Mouse (Mus musculus) G1E (cell line): ENCODE measurements around the gene Jmjd4. TPM values are rescaled to one million over a fixed set of nuclear protein-coding genes. Genes with fewer than 3 reads are reported as not detected.

Experiments
- ATAC-seq: 2 replicates; pipeline ENCODE4 v1.8.0; 2016; ENCODE audit warnings: mild to moderate bottlenecking; ENCODE audit not compliant: insufficient number of reproducible peaks, poor library complexity, low FRiP score, severe bottlenecking; ENCODE audit errors: extremely low read depth
- DNase-seq: peaks from one replicate; pipeline ENCODE4 v3.0.0; 2012; ENCODE audit warnings: low spot score
- H3K27me3 ChIP-seq: 2 replicates; pipeline ENCODE4 v1.6.1; 2012; ENCODE audit warnings: mild to moderate bottlenecking, low read length, inconsistent platforms; ENCODE audit not compliant: insufficient read depth
- H3K36me3 ChIP-seq: replicated peaks from 2 replicates; pipeline ENCODE3; 2012; ENCODE audit warnings: mild to moderate bottlenecking, inconsistent platforms
- H3K4me1 ChIP-seq: 2 replicates; pipeline ENCODE4 v1.6.1; 2012; ENCODE audit warnings: low read depth, low read length, inconsistent platforms, mixed read lengths; ENCODE audit not compliant: insufficient read depth
- H3K4me3 ChIP-seq: 2 replicates; pipeline ENCODE4 v1.5.1; 2012; ENCODE audit warnings: low read depth, mild to moderate bottlenecking, inconsistent platforms, low read length, moderate library complexity, mixed read lengths
- H3K9me3 ChIP-seq: replicated peaks from 2 replicates; pipeline ENCODE4 v1.6.1; 2012; ENCODE audit warnings: inconsistent platforms
- GATA1 ChIP-seq: IDR thresholded peaks from 2 replicates; pipeline ENCODE4 v1.6.1; 2012; ENCODE audit warnings: borderline replicate concordance, low read length, inconsistent platforms, mixed read lengths
- GATA2 ChIP-seq: IDR thresholded peaks from 2 replicates; pipeline ENCODE4 v1.6.1; 2012; ENCODE audit warnings: low read depth, low read length, inconsistent platforms, borderline replicate concordance
- POLR2AphosphoS5 ChIP-seq: IDR thresholded peaks from 2 replicates; pipeline ENCODE4 v1.6.1; 2012; ENCODE audit warnings: low read depth, low read length, inconsistent platforms; ENCODE audit not compliant: insufficient replicate concordance
- TAL1 ChIP-seq: conservative IDR thresholded peaks from 2 replicates; pipeline ENCODE4 v1.6.1; 2012; ENCODE audit warnings: low read depth, low read length, inconsistent platforms, mixed read lengths
- polyA plus RNA-seq: library from polyadenylated mRNA; stranded (reverse); fragments of >175 nt; gene quantifications from 2 replicates; pipeline ENCODE4 v1.2.3, GENCODE M21; 2012
- total RNA-seq, 2 experiments: library from RNA; stranded (forward) in 1 of 2; stranded (reverse) in 1 of 2; fragments of 200-1000 nt in 1 of 2; fragments of >200 nt in 1 of 2; fragmentation: Nextera tagmentation in 1 of 2; gene quantifications; 2 replicates each; pipeline ENCODE4 v1.2.3; 2014 to 2017

The Jmjd4 gene
- total and polyA plus RNA-seq, 3 experiments: 7.4 to 12.9 (median 11.7) TPM

DNA sequence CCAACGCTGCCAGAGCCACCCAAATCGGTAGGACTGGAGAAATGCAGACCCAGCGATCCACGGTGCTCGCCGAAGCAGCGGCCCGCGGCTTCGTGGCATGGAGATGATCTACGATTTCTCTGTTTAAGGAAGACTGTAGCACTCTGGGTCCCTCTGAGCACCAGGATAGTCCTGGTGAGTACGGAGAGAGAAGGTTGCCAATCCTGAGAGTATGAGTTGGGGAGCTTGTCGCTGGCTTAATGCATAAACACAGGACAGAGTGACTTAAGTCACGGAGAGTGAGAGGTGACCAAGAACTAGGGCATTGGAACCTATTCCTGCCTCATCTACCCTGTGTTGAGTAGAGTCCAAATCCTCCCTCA lies 56.8 kb downstream of the Jmjd4 start:
- Histone ChIP-seq H3K27me3 (no peaks in the 10 kb centered on the region), H3K36me3 (peaks cover 83% of the 10 kb centered on the region), H3K4me3 (peak overlapping the region; percentile 86), H3K9me3 (no peaks in the 10 kb centered on the region), H3K4me1 (peaks cover 39% of the 10 kb centered on the region)
- DNase-seq (no peak), ATAC-seq (no peak)
- TF ChIP-seq POLR2AphosphoS5: no peak
- no peak for TF ChIP-seq TAL1
- TF ChIP-seq GATA1: no peak
- TF ChIP-seq GATA2: no peak

Other genes with a start within 250 kb of the Jmjd4 start
- 15.1 and 23.4 TPM in 2 replicates for gene Mrpl55, start 247.6 kb upstream of the Jmjd4 start, total RNA-seq (2014; fragmentation: Nextera tagmentation)
- 38.7 and 40.8 TPM in 2 replicates for gene Mrpl55, start 247.6 kb upstream of the Jmjd4 start, total RNA-seq (2017)
- gene Mrpl55, start 247.6 kb upstream of the Jmjd4 start, polyA plus RNA-seq: 29.5 and 34.8 TPM in 2 replicates
- gene 2310033P09Rik, start 241.7 kb upstream of the Jmjd4 start, total RNA-seq (2014; fragmentation: Nextera tagmentation): 7.1 and 10.7 TPM in 2 replicates
- gene 2310033P09Rik, start 241.7 kb upstream of the Jmjd4 start, total RNA-seq (2017): 6.1 and 9.0 TPM in 2 replicates
- 32.0 and 37.3 TPM in 2 replicates for gene 2310033P09Rik, start 241.7 kb upstream of the Jmjd4 start, polyA plus RNA-seq
- gene Arf1, start 221.8 kb upstream of the Jmjd4 start, total RNA-seq (2014; fragmentation: Nextera tagmentation): 216 and 232 TPM in 2 replicates
- gene Arf1, start 221.8 kb upstream of the Jmjd4 start, total RNA-seq (2017): 308 and 319 TPM in 2 replicates
- 159 and 175 TPM in 2 replicates for gene Arf1, start 221.8 kb upstream of the Jmjd4 start, polyA plus RNA-seq
- gene Wnt3a, start 159.3 kb upstream of the Jmjd4 start, total RNA-seq (2014; fragmentation: Nextera tagmentation): not detected in 2 replicates
- 0.06 TPM in 1 of 2 replicates, not detected in the other for gene Wnt3a, start 159.3 kb upstream of the Jmjd4 start, total RNA-seq (2017)
- gene Wnt3a, start 159.3 kb upstream of the Jmjd4 start, polyA plus RNA-seq: not detected in 2 replicates
- gene Wnt9a, start 143.1 kb upstream of the Jmjd4 start, total RNA-seq (2014; fragmentation: Nextera tagmentation): not detected in 2 replicates
- gene Wnt9a, start 143.1 kb upstream of the Jmjd4 start, total RNA-seq (2017): 0.05 and 0.06 TPM in 2 replicates
- not detected in 2 replicates for gene Wnt9a, start 143.1 kb upstream of the Jmjd4 start, polyA plus RNA-seq
- gene Prss38, start 74.4 kb upstream of the Jmjd4 start, total RNA-seq (2014; fragmentation: Nextera tagmentation): 0.68 TPM in 1 of 2 replicates, not detected in the other
- gene Prss38, start 74.4 kb upstream of the Jmjd4 start, total RNA-seq (2017): not detected in 2 replicates
- gene Prss38, start 74.4 kb upstream of the Jmjd4 start, polyA plus RNA-seq: not detected in 2 replicates
- 27.9 and 29.4 TPM in 2 replicates for gene Snap47, start 1.1 kb downstream of the Jmjd4 start, total RNA-seq (2014; fragmentation: Nextera tagmentation)
- 34.9 and 35.7 TPM in 2 replicates for gene Snap47, start 1.1 kb downstream of the Jmjd4 start, total RNA-seq (2017)
- gene Snap47, start 1.1 kb downstream of the Jmjd4 start, polyA plus RNA-seq: 10.2 and 13.3 TPM in 2 replicates
- gene Zfp867, start 22.4 kb downstream of the Jmjd4 start, total RNA-seq (2014; fragmentation: Nextera tagmentation): 4.5 and 4.7 TPM in 2 replicates
- 3.0 and 4.2 TPM in 2 replicates for gene Zfp867, start 22.4 kb downstream of the Jmjd4 start, total RNA-seq (2017)
- 0.03 and 0.07 TPM in 2 replicates for gene Zfp867, start 22.4 kb downstream of the Jmjd4 start, polyA plus RNA-seq
- gene Zkscan17, start 76.7 kb downstream of the Jmjd4 start, total RNA-seq (2014; fragmentation: Nextera tagmentation): 48.6 and 48.9 TPM in 2 replicates
- 14.1 and 15.3 TPM in 2 replicates for gene Zkscan17, start 76.7 kb downstream of the Jmjd4 start, total RNA-seq (2017)
- 87.9 and 89.8 TPM in 2 replicates for gene Zkscan17, start 76.7 kb downstream of the Jmjd4 start, polyA plus RNA-seq
- not detected in 2 replicates for gene Nlrp3, start 91.5 kb downstream of the Jmjd4 start, total RNA-seq (2014; fragmentation: Nextera tagmentation)
- 0.12 and 0.71 TPM in 2 replicates for gene Nlrp3, start 91.5 kb downstream of the Jmjd4 start, total RNA-seq (2017)
- gene Nlrp3, start 91.5 kb downstream of the Jmjd4 start, polyA plus RNA-seq: not detected in 2 replicates
- not detected in 2 replicates for gene Olfr222, start 126.2 kb downstream of the Jmjd4 start, total RNA-seq (2014; fragmentation: Nextera tagmentation)
- not detected in 2 replicates for gene Olfr222, start 126.2 kb downstream of the Jmjd4 start, total RNA-seq (2017)
- not detected in 2 replicates for gene Olfr222, start 126.2 kb downstream of the Jmjd4 start, polyA plus RNA-seq
- gene Olfr223, start 143.2 kb downstream of the Jmjd4 start, total RNA-seq (2014; fragmentation: Nextera tagmentation): not detected in 2 replicates
- not detected in 2 replicates for gene Olfr223, start 143.2 kb downstream of the Jmjd4 start, total RNA-seq (2017)
- not detected in 2 replicates for gene Olfr223, start 143.2 kb downstream of the Jmjd4 start, polyA plus RNA-seq
- gene Mprip, start 211.3 kb downstream of the Jmjd4 start, total RNA-seq (2014; fragmentation: Nextera tagmentation): 27.6 and 32.2 TPM in 2 replicates
- 55.8 and 60.1 TPM in 2 replicates for gene Mprip, start 211.3 kb downstream of the Jmjd4 start, total RNA-seq (2017)
- 43.3 and 43.4 TPM in 2 replicates for gene Mprip, start 211.3 kb downstream of the Jmjd4 start, polyA plus RNA-seq